Mouse (Mus musculus) stomach, postnatal 0 days (tissue): Measurements from ENCODE around the gene Eif4e3.

Source experiments
- CTCF ChIP-seq: IDR thresholded peaks from 2 replicates; pipeline ENCODE4 v1.5.1; 2016; ENCODE audit warnings: antibody characterized with exemption, low read depth, mild to moderate bottlenecking, moderate library complexity
- EP300 ChIP-seq: optimal IDR thresholded peaks from 2 replicates; pipeline ENCODE3; 2016; ENCODE audit warnings: antibody characterized with exemption

DNA sequence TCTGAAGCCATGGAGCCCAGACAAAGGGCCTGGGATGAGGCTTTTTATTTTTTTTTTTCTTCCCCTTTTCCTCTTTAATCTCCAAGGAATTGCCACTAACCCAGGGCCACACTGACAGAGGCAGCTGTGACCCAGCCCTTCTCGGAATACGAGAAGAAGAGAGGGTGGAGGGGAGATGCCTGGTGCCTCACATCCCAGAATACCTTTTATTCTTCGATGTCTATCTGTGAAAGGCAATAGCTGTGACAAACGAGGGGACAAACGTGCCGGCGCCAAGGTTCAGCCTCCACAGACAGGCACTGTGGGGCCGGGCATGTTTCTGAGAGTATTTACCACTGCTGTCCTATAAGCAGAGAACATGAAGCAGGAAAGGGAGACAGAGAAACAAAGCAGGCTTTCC is 66.9 kb downstream of the Eif4e3 start:
- no peak for TF ChIP-seq CTCF
- no peak for TF ChIP-seq EP300
